Mouse (Mus musculus) lung, postnatal 25 days (tissue): ENCODE measurements around the gene Lrmda.

ENCODE experiments used
- DNase-seq: peaks from one replicate; pipeline ENCODE4 v3.0.0; 2022; ENCODE audit warnings: low spot score

The Lrmda gene

DNA sequence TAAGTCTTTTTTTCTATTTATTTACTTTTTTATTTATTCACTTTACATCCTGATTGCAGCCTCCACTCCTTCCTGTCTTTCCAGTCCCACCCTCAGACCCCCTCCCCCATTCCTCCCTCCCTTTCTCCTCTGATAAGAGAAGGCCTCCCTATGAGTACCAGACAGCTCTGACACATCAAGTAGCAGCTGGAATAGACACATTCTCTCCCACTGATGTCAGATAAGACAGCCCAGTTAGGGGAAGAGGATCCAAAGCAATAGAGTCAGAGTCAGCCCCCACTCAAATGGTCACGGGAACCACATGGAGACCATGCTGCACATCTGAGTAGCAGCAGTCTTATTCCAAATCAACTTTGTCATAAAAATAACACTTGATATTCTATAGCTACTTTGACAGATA lies 700.5 kb downstream of the Lrmda start:
- DNase-seq = no peak

DNA sequence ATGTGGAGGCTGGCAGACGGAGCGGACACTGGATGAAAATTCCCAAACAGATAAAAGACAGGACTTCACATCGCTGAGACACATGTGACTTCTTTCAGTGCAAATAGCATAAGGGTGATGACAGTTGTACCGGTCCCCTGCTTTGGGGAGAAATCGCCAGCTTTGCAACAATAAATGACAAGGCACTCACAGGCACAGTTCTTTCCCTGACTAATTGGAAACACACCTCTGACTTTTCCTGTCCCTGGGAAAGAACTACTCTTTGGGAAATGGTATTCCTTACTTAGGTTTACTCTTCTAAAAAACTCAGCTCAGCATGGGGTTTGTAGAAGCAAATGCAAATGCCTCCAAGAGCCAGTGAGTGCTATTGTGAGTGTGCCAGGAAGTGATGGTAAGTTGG lies 702.3 kb downstream of the Lrmda start:
- no peak for DNase-seq

- DNase-seq = no peak
Measured at GRCm38 (mm10) chr14:22727548-22727947, 708.0 kb downstream of the Lrmda start.

DNA sequence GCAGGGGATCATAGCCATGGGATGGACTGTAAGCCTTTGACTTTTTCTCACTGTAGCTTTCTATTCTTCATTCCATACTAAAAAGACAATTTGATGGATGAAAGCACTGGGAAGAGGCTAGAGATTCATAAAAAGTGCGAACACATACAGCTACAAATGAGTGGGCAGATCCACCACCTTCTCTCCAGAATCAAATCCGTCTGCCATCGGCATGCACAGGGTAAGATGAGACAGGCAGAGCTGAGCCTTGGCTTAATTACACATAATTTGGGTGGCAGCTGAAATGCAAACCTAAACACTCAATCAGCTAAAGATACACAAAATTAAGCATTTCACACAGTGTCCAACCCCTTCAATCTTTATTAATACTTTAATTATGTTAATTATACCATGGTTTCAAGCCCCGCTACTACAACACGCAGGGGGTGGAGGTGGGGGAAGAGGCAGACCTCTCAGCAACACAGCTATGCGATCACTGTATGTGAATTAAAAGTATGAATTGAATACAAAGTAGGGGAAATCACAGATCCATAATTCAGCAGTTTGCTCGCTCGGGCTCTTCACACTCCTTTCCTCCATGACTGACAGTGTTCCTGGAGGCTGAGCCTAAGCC lies 709.2 kb downstream of the Lrmda start:
- no peak for DNase-seq

- DNase-seq = peak; percentile 70
Measured at GRCm38 (mm10) chr14:22738603-22739002, 719.1 kb downstream of the Lrmda start.

GRCm38 (mm10) chr14:22742527-22742926 lies 723.0 kb downstream of the Lrmda start:
- DNase-seq = no peak

GRCm38 (mm10) chr14:22743264-22743663 lies 723.8 kb downstream of the Lrmda start:
- no peak for DNase-seq

DNA sequence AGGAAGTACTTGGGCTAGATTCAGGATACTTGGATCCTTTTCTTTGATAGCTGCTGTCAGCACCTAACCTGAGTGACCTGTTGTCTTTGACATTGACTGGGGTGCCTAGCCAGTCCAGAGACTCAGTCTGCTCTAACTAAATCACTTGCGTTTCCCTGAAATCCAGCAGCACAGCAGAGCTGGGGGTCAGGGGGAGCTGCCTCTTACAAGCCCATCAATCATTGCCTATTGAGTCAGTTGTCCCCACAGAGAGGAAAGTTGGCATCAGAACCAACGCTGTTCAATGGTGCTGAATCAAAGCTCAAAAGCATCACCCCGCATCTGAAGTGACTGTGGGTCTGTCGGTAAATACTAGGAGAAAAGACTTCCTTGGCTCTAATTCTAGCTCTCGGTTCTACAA lies 725.2 kb downstream of the Lrmda start:
- DNase-seq = no peak

DNA sequence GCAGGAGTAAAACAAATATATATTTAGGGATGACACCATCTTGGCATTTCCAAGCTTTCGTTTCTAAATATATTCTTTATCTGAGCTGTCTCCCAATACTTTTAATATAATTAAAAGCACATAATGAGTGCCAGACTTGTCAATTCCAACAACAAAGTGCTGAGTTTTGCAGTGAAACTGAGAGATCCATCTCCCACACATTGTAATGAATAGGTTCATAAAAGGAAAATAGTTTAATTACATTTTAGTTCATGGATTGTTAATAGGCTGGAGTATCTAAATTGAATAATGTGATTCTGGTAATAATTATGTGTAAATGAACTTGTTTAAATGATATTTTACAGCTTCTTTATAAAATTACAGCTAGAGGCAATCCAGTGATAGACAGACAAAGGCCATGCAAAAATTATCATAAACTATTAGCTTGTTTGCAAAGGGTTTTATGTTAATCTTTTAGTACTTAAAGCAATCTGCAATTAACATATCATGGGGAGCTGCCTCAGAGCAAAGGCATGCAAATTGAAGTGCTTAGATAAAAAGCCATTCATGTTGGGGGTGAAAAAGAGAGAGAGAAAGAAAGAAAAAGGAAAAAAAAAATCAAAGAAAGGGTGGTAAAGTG lies 725.9 kb downstream of the Lrmda start:
- no peak for DNase-seq

- peak; percentile 61 for DNase-seq
Measured at GRCm38 (mm10) chr14:22745882-22746480, 726.5 kb downstream of the Lrmda start.

- no peak for DNase-seq
Measured at GRCm38 (mm10) chr14:22747816-22748215, 728.3 kb downstream of the Lrmda start.

GRCm38 (mm10) chr14:22750409-22750808 lies 730.9 kb downstream of the Lrmda start:
- peak; percentile 26 for DNase-seq

DNA sequence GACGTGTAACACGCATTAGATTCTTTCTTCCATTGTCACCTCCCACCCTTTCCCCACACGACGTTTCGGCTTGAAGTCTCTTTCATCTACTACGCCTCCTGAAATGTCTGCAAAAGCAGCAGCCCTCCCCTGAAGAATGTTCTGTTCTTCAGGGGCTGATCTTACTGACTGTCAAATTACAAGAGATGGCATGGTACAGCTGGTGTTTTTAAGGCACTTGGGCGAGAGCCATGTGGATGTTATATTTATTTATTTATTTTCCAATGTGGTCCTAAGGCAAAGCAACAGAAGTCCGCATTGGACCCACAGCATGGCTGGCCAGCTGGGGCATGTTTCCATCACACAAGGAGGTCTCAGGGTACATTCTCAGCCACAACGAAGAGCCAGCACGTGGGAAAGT lies 731.8 kb downstream of the Lrmda start:
- peak; percentile 73 for DNase-seq

DNA sequence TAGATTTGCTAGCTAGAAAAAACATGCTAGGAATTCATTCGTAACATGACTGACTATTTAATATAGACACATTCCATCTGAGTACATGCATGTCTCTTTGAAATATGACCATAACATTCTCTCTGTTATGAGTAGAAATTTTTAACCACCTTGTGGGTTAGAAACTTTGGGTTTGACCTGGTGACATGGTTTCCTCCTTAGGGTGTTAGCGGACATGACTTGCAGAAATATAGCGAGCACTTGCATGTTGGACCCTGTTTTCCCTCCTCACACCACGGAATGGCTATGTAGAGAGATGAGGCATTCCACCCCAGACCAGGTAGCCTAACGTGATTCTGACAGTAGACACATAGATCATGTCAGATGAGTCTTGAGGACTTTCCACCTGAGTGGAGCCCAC lies 735.1 kb downstream of the Lrmda start:
- no peak for DNase-seq

GRCm38 (mm10) chr14:22757493-22757892 lies 738.0 kb downstream of the Lrmda start:
- no peak for DNase-seq

- DNase-seq = no peak
Measured at GRCm38 (mm10) chr14:22759216-22759615, 739.7 kb downstream of the Lrmda start.

- DNase-seq = peak; percentile 67
Measured at GRCm38 (mm10) chr14:22759673-22760072, 740.2 kb downstream of the Lrmda start.

GRCm38 (mm10) chr14:22760241-22761039 lies 740.9 kb downstream of the Lrmda start:
- DNase-seq = peak; percentile 74

GRCm38 (mm10) chr14:22781709-22782108 lies 762.2 kb downstream of the Lrmda start:
- DNase-seq = no peak

DNA sequence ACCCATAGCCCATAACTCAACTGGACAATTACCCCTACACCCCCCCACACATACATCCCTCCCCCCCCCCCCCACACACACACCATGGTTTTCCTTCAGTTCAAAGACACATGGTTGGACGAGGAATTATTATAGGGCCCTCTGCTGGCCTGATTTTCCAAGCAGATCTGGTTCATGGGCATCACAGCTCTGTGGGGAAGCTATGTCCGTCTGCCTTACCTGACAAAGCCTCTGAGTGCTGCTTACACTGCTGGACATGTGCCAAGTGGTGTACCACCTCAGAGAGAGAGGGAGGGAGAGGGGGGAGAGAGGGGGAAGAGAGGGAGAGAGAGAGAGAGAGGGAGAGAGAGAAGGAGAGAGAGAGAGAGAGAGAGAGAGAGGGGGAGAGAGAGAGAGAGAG lies 762.9 kb downstream of the Lrmda start:
- no peak for DNase-seq

DNA sequence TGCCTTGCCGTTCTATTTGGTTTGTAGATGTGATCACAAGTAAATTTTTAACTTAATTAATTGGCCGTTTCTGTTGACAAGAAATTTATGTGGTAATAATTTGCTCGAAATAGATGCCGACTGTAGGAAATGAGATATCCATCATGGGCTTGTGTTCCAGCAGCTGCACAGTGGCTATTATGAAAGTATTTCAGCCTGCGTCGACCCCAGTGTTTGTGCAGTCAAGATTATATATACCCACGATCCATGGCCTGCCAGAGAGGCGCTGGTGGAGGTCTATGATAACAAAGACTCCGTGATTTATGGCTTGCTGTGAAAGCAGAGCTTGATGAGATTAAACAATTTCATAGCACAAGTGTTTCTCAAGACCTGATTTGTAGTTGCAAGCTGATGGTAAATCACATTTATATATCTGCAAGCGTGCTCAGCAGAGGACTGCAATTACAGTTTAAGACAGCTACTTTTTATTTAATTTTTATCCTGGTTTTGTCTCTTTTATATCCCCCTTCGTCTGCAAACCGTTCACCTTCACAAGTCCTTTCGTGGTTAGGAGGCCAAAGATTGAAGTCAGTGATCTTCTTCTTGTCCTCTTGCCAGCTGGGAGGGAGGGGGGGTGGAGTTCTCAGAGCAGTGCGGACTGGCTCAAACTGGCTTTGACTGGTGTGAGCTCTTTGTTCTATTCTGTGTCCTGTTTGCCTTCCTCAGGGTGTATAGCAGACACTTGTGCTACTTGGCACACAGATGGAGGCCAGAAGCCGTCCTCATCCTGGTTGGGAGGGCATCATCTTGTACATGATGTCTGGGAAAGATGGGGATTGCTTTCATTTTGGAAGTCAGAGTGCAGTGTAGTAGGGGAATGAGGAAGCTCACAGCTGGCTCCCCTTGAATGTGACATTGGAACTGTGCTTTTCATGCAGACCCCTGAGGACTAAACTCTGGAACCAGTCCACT lies 764.0 kb downstream of the Lrmda start:
- DNase-seq = no peak

DNA sequence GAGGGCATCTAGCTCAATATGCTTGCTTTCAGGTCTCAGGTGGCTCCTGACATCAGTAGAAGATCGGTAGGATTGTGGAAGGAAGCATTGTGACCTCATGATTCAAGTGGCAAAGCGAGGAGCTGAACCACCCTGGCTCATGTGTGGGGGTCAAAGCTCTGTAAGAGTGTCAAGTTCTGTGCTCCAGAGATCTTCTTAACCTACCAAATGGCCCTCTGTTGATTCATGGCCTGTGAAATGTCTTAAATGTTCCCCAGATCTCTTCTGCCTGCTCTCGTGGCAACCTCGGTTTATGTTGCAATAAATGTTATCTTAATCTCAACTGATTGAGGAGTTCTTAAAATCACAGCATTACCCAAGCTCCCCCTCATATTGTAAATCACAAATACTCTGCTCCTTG lies 780.5 kb downstream of the Lrmda start:
- DNase-seq = no peak
